Mouse (Mus musculus) limb, embryonic 13.5 days (tissue): ENCODE results near the gene Ctdspl2. TPM values are rescaled to one million over a fixed set of nuclear protein-coding genes. Genes with fewer than 3 reads are reported as not detected.
"Not testable (repeated sequence)": the region's sequence is repeated elsewhere in the genome, so short reads cannot be mapped to it uniquely, and the experiment has no call there.

Experiments
- ATAC-seq: fragments of 200-750 bp; cut with Nextera tagmentation; 2 replicates; pipeline ENCODE4 v1.8.0; 2017; ENCODE audit warnings: low read depth, moderate number of reproducible peaks, moderate TSS enrichment; ENCODE audit not compliant: low FRiP score
- H3K27ac ChIP-seq: fragments of 300-500 bp; sonication (generic); 2 replicates; pipeline ENCODE4 v1.5.1; 2015; ENCODE audit warnings: inconsistent platforms, mild to moderate bottlenecking, moderate library complexity
- H3K27me3 ChIP-seq: fragments of 300-500 bp; sonication (generic); 2 replicates; pipeline ENCODE4 v1.6.1; 2015; ENCODE audit warnings: mild to moderate bottlenecking, inconsistent platforms
- H3K36me3 ChIP-seq: fragments of 300-500 bp; sonication (generic); 2 replicates; pipeline ENCODE4 v1.6.1; 2015; ENCODE audit warnings: inconsistent platforms, mild to moderate bottlenecking, moderate library complexity
- H3K4me1 ChIP-seq: fragments of 300-500 bp; sonication (generic); 2 replicates; pipeline ENCODE4 v1.6.1; 2015; ENCODE audit warnings: inconsistent platforms
- H3K4me2 ChIP-seq: fragments of 300-500 bp; sonication (generic); replicated peaks from 2 replicates; pipeline ENCODE4 v1.6.1; 2015; ENCODE audit warnings: inconsistent platforms, mild to moderate bottlenecking, moderate library complexity
- H3K4me3 ChIP-seq: fragments of 300-500 bp; sonication (generic); 2 replicates; pipeline ENCODE4 v1.5.1; 2015; ENCODE audit warnings: moderate library complexity, mild to moderate bottlenecking, inconsistent platforms
- H3K9ac ChIP-seq: fragments of 300-500 bp; sonication (generic); 2 replicates; pipeline ENCODE4 v1.6.1; 2015; ENCODE audit warnings: mild to moderate bottlenecking, inconsistent platforms
- H3K9me3 ChIP-seq: fragments of 300-500 bp; sonication (generic); 2 replicates; pipeline ENCODE4 v1.6.1; 2016; ENCODE audit warnings: inconsistent platforms
- WGBS: fragments of 180-500 bp; shearing (Covaris S2); methylation state at CpG from one replicate; pipeline ENCODE4 v1.1.7; 2015; 5-methylcytosine and 5-hydroxymethylcytosine counted together
- polyA plus RNA-seq: library from polyadenylated mRNA; unstranded; fragments of >200 nt; fragmentation: Nextera tagmentation; extraction: Ambion mirVana; gene quantifications from 2 replicates; pipeline ENCODE4 v1.2.1, GENCODE M21; 2015

Gene Ctdspl2
- polyA plus RNA-seq, 1 experiment from 2014 or later = 70.8 TPM

DNA sequence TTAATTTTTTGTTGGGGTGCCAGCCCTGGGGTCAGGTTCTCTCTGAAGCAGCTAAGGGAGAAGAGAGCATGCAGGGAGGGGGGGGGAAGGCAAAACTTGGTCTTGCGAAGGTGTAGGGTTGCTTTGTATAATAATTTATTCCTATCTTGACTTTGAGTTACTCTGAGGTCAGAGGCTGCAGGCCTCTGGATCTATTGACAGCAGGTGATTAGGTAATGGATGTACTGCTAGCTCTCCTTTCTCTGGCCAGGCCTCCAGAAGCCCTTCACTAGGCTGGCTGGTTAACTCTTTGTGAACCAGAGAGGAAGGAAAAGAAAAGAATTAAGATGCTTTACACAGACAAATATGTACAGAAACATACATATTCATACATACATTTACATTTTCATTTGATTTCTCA, 62.9 kb downstream of the Ctdspl2 start:
- no peaks in the 10 kb centered on the region for H3K9me3 ChIP-seq
- H3K4me1 ChIP-seq = no peaks in the 10 kb centered on the region
- H3K4me3 ChIP-seq = no peak overlapping the region
- no peak overlapping the region for H3K4me2 ChIP-seq
- H3K27ac ChIP-seq = no peak overlapping the region
- H3K36me3 ChIP-seq = peaks cover 16% of the 10 kb centered on the region
- 50% methylated on average over 1 of the region's 1 CpGs for WGBS
- H3K9ac ChIP-seq = no peak overlapping the region
- no peaks in the 10 kb centered on the region for H3K27me3 ChIP-seq
- no peak for ATAC-seq

DNA sequence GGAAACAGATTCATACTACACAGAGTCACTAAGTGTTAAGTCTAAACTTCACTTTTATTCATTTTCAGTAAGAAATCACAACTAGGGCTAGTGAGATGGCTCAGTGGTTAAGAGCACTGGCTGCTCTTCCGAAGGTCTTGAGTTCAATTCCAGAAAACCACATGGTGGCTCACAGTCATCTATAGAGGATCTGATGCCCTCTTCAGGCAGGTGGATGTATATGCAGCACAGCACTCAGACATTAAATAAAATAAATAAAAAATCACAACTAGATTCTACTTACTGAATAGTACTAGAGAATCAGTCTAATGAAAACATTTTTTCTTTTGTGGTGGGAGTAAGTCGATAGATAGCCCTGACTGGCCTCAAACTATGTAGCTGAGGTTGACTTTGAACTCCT, 66.5 kb downstream of the Ctdspl2 start:
- Histone ChIP-seq H3K27ac (no peak overlapping the region), H3K4me3 (no peak overlapping the region), H3K9me3 (no peaks in the 10 kb centered on the region), H3K27me3 (no peaks in the 10 kb centered on the region), H3K9ac (no peak overlapping the region), H3K36me3 (no peaks in the 10 kb centered on the region), H3K4me2 (no peak overlapping the region), H3K4me1 (no peaks in the 10 kb centered on the region)
- no peak for ATAC-seq
- WGBS = 85% methylated on average over 2 of the region's 2 CpGs

DNA sequence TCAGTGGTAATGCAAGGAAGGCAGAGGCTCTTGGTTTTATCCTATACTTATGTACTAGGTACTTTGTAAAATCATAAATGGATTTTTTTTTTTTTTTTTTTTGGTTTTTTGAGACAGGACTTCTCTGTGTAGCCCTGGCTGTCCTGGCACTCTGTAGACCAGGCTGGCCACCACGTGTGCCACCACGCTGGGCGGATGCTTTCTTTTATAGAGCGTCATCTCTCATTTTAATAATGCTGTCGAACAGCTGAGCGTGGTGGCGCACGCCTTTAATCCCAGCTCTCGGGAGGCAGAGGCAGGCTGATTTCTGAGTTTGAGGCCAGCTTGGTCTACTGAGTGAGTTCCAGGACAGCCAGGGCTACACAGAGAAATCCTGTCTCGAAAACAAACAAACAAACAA, 71.3 kb downstream of the Ctdspl2 start:
- not testable (repeated sequence) for H3K27ac ChIP-seq, H3K36me3 ChIP-seq, H3K27me3 ChIP-seq, ATAC-seq, H3K4me3 ChIP-seq, H3K9me3 ChIP-seq
- WGBS = 92% methylated on average over 10 of the region's 10 CpGs
- H3K4me1 ChIP-seq = peaks cover 15% of the 10 kb centered on the region
- peak overlapping the region; percentile 66; the same call in 1 of the 2 replicates for H3K4me2 ChIP-seq
- H3K9ac ChIP-seq = peak overlapping the region; percentile 74; the same call in 1 of the 2 replicates

DNA sequence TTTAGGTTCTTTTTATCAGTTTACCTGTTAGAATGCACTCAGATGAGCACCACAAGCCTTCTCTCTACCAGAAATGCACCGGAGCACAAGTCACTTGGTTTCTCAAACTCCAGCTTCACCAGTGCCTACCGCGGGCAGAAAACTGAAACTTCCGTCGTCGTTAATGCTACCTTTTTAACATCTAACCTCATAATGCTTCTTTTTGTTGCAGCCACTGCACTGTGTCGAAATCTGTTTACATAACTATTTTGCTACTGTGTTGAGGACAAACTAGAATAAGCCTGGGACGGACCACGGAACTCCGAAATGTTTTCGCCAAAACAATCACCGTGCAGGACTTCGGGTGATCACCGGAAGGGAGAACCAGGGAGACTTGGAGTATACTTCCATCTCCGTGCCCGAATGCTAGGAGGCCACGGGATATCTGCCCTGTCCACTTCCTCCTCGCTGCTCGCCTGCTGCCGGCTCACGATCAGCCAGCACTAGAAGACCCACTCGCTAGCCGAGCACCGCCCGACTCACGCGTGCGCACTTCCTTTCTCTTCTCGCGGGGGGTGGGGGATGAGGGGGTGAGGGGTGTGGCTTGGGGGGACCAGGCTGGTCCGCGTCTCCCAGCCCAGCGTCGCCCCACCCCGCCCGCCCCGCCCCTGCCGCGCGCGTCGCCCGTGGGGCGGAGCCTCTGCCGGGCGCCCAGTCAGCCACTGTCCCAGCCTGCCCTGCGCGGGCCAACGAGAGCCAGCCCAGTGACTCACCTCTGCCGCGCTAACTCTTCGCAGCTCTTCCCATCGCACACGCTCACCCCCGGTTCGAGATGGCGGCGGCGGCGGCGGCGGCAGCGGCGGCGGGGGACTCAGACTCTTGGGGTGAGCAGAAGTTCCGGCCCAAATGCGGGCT, 72.3 kb downstream of the Ctdspl2 start, which contains the start of gene Eif3j1:
Gene Eif3j1 (plus strand): TSS at position 685 of the 894 bp plus-strand sequence.
- Histone ChIP-seq H3K36me3 (peaks cover 11% of the 10 kb centered on the region; the same call in 1 of the 2 replicates), H3K9ac (peak within 1 kb of the TSS; percentile 96), H3K9me3 (no peaks in the 10 kb centered on the region), H3K4me2 (peak within 1 kb of the TSS; percentile 79), H3K27ac (peak within 1 kb of the TSS; percentile 89), H3K27me3 (no peaks in the 10 kb centered on the region), H3K4me3 (peak within 1 kb of the TSS; percentile 98), H3K4me1 (peaks cover 15% of the 10 kb centered on the region)
- WGBS = under 1% methylated on average over 43 of the region's 67 CpGs
- peak; percentile 99 for ATAC-seq

DNA sequence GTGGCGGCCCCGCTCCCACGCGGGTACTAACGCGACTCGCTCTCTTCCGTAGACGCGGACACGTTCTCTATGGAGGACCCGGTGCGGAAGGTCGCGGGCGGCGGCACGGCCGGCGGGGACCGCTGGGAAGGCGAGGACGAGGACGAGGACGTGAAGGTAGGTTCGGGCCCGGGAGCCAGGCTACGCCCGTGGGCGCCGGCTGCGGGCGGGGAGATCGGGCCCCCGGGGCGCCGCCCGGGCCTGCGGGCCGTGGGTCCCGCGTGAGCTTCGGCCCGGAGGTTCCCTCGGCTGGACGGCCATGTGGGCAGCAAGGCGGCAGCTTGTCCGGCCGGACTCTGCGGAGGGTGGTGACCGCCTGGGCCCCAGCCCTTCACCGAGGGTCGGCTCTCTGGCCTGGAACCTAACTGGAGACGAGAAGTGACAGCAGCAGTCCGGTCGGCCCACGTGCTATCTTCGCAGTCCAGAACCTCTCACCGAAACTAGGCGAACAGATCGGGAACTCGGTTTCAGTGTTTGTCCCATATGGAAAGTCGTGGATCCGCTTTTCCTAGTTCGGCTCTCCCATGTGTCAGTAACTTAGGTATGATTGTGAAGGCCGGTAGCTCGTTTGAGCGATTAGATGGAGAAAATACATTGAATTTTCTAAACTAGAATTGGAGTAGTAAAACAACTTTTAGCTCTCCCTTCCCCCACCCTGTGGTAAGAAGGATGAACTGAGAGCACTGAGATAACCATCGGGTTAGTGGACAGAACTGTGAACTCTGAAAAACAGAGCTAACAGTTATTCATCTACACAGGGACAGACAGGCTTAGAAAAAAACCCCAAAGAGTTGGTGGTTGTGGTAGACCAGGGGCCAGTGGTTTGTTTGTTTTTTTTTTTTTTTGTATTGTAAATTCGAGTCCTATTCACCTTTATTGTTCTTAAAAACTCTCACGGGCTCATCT, 73.2 kb downstream of the Ctdspl2 start:
- Histone ChIP-seq H3K36me3 (peaks cover 13% of the 10 kb centered on the region; the same call in 1 of the 2 replicates), H3K4me3 (peak overlapping the region; percentile 98), H3K9me3 (no peaks in the 10 kb centered on the region), H3K27me3 (no peaks in the 10 kb centered on the region), H3K4me1 (peaks cover 15% of the 10 kb centered on the region), H3K9ac (peak overlapping the region; percentile 96), H3K4me2 (peak overlapping the region; percentile 79), H3K27ac (peak overlapping the region; percentile 85)
- WGBS = 1% methylated on average over 58 of the region's 71 CpGs
- ATAC-seq = peak; percentile 70

DNA sequence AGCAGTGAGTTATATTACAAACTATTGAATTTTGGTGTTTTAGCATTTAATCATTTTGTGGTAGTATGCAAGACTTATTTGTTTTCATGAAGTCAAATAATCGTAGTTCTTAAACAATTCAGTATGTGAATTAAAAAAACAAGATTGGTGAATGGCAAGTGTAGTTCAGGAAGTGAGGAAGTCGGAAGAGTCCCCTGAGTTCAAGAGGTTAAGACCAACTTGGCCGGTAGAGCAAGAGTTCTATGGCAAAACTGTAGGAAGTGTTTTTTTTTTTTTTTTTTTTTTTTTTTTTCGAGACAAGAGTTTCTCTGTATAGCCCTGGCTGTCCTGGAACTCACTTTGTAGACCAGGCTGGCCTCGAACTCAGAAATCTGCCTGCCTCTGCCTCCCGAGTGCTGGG, 76.2 kb downstream of the Ctdspl2 start:
- no peak for ATAC-seq

DNA sequence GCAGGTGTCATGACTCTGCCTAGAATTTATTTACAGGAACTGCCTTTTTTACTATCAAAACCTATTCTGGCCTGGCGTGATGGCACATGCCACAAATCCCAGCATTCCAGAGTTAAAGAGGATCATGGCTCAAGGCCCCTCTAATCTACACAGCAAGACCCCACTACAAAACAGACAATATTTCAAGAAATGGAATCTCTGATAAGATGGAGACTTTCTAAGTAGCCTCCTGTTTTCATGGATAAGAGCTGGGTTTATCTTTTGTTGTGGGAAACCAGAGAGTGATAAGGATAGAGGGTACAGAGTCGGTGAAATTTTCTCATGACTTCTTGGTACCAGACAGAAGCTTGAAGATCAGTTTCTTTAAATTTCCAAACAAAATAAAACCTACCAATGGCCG, 80.3 kb downstream of the Ctdspl2 start:
- Histone ChIP-seq H3K9ac (no peak overlapping the region), H3K9me3 (no peaks in the 10 kb centered on the region), H3K4me3 (no peak overlapping the region), H3K4me2 (no peak overlapping the region), H3K27ac (no peak overlapping the region), H3K36me3 (peaks cover 40% of the 10 kb centered on the region; the same call in 1 of the 2 replicates), H3K27me3 (no peaks in the 10 kb centered on the region), H3K4me1 (no peaks in the 10 kb centered on the region)
- ATAC-seq = no peak
- WGBS = 95% methylated on average over 3 of the region's 3 CpGs

More for the DNA sequence above, 76.2 kb downstream of the Ctdspl2 start:
- no peak overlapping the region for H3K27ac ChIP-seq
- no peak overlapping the region for H3K4me2 ChIP-seq
- H3K9ac ChIP-seq = no peak overlapping the region
- peaks cover 31% of the 10 kb centered on the region; the same call in 1 of the 2 replicates for H3K36me3 ChIP-seq
- no peaks in the 10 kb centered on the region for H3K9me3 ChIP-seq
- H3K27me3 ChIP-seq = no peaks in the 10 kb centered on the region
- peaks cover 15% of the 10 kb centered on the region for H3K4me1 ChIP-seq
- no peak overlapping the region for H3K4me3 ChIP-seq
- 83% methylated on average over 6 of the region's 6 CpGs for WGBS

DNA sequence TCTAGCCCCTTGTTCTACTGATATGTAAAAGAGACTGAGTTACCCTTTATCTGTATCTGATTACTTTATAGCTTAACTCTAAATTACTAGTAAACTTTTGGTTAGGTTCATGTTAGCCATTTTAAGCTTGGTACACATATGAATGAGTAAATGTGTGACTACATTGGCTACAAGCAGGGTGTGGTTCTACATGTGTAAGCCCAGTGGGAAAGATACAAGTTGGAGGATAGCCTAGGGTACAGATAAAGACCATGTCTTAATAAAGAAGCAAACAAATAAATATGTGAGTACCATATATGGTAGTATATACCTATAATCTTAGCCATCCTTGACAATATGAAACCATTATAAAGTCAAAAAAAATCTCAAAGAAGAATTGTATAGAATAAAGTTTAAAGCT, 88.1 kb downstream of the Ctdspl2 start:
- H3K4me3 ChIP-seq = no peak overlapping the region
- no peaks in the 10 kb centered on the region for H3K9me3 ChIP-seq
- no peaks in the 10 kb centered on the region for H3K27me3 ChIP-seq
- no peak overlapping the region for H3K4me2 ChIP-seq
- H3K36me3 ChIP-seq = peaks cover 42% of the 10 kb centered on the region
- no peaks in the 10 kb centered on the region for H3K4me1 ChIP-seq
- no peak overlapping the region for H3K9ac ChIP-seq
- ATAC-seq = no peak
- H3K27ac ChIP-seq = no peak overlapping the region

DNA sequence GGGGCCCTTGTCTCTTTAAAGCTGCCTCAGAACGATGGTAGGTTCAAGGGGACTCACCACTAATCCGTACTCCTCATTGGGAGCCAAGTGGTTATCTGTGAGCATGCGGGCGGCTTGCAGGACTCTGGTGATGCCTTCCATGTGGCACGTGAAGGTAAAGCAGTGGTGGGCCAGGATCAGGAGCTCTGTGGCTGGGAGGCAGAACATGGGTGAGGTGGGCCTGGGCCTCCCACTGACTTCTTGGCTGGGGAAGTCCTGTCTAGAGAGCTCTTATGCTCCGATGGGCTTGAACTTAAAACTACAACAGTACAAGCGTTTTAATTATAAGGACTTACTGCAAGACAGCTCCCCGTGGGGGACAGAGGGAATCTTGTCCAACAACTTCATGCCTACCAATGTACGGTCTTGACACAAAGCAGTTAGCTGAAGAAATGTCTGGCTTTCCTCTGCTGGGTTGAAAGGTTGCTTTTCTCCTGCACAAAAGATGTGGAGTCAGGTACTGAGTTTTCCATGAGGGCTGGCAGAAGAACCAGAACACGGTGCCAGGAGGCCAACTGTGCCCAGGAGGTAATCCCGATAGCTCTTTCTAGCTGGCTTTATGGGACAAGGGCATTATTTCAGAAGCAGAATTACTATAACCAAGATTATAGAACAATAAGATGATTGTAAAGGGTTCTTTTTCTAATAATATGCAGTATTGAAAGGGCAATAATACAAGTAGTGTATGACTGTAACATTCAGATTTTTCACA, 103.7 kb downstream of the Ctdspl2 start:
- H3K27me3 ChIP-seq = no peaks in the 10 kb centered on the region
- ATAC-seq = no peak
- no peaks in the 10 kb centered on the region for H3K4me1 ChIP-seq
- H3K36me3 ChIP-seq = peaks cover 59% of the 10 kb centered on the region
- H3K27ac ChIP-seq = no peak overlapping the region
- no peak overlapping the region for H3K4me2 ChIP-seq
- H3K9me3 ChIP-seq = no peaks in the 10 kb centered on the region
- H3K9ac ChIP-seq = no peak overlapping the region
- H3K4me3 ChIP-seq = no peak overlapping the region
- 90% methylated on average over 11 of the region's 11 CpGs for WGBS
